Mouse (Mus musculus): ENCODE measurements around the gene Sytl3.

- TF ChIP-seq GATA1 (IDR thresholded peaks at IDR 0.05; ENCODE audit: low read length): no peak
- TF ChIP-seq TAL1 (IDR thresholded peaks at IDR 0.05; ENCODE audit: low read length): no peak
These were observed 99.0 kb downstream of the Sytl3 start for GRCm38 (mm10) chr17:6757902-6758301.

Data from erythroblast, embryonic 14.5 days (primary cell).